Mouse (Mus musculus): Measurements from ENCODE around the gene Syngr4. TPM values are rescaled to one million over a fixed set of nuclear protein-coding genes. Genes with fewer than 3 reads are reported as not detected.

The Syngr4 gene
- polyA plus RNA-seq, 1 experiment from 2014 or later: 0.46 TPM

GRCm38 (mm10) chr7:45921950-45922600 is 25.6 kb upstream of the Syngr4 start:
- Histone ChIP-seq H3K36me3 (ENCODE audit: control insufficient read depth, insufficient read depth, low read length) (no peaks in the 10 kb centered on the region; the same call in 1 of the 2 replicates), H3K9me3 (ENCODE audit: control insufficient read depth, low read length) (no peaks in the 10 kb centered on the region), H3K27me3 (ENCODE audit: control insufficient read depth, insufficient read depth, low read length) (no peaks in the 10 kb centered on the region), H3K4me3 (ENCODE audit: low read depth, low read length) (no peak overlapping the region), H3K4me1 (replicated peaks; ENCODE audit: control insufficient read depth, insufficient read depth) (peaks cover 12% of the 10 kb centered on the region), H3K4me2 (replicated peaks; ENCODE audit: low read depth) (no peak overlapping the region), H3K9ac (ENCODE audit: low read length) (peak overlapping the region; percentile 43), H3K27ac (replicated peaks) (peak overlapping the region; percentile 95)
- DNase-seq (ENCODE audit: low spot score) (no peak), ATAC-seq (ENCODE audit: low FRiP score, low TSS enrichment) (no peak)
- WGBS: 74% methylated on average over 12 of the region's 12 CpGs
- TF ChIP-seq EP300 (optimal IDR thresholded peaks at IDR 0.05) (no peak), CTCF (IDR thresholded peaks at IDR 0.05; ENCODE audit: low read depth) (no peak)

GRCm38 (mm10) chr7:45921242-45921621 is 24.7 kb upstream of the Syngr4 start, which contains the start of gene Emp3:
TSS of gene Emp3 (minus strand) at chr7:45921404.
- ATAC-seq (ENCODE audit: low FRiP score, low TSS enrichment): no peak
- peak within 1 kb of the TSS; percentile 54 for H3K9ac ChIP-seq (ENCODE audit: low read length)
- no peaks in the 10 kb centered on the region for H3K27me3 ChIP-seq (ENCODE audit: control insufficient read depth, insufficient read depth, low read length)
- DNase-seq (ENCODE audit: low spot score): peak; percentile 45
- H3K4me3 ChIP-seq (ENCODE audit: low read depth, low read length): peak within 1 kb of the TSS; percentile 46
- peak within 1 kb of the TSS; percentile 95 for H3K27ac ChIP-seq (replicated peaks)
- no peaks in the 10 kb centered on the region; the same call in 1 of the 2 replicates for H3K36me3 ChIP-seq (ENCODE audit: control insufficient read depth, insufficient read depth, low read length)
- H3K4me2 ChIP-seq (replicated peaks; ENCODE audit: low read depth): peak within 1 kb of the TSS; percentile 62
- peaks cover 12% of the 10 kb centered on the region for H3K4me1 ChIP-seq (replicated peaks; ENCODE audit: control insufficient read depth, insufficient read depth)
- TF ChIP-seq EP300 (optimal IDR thresholded peaks at IDR 0.05): no peak
- TF ChIP-seq CTCF (IDR thresholded peaks at IDR 0.05; ENCODE audit: low read depth): no peak
- no peaks in the 10 kb centered on the region for H3K9me3 ChIP-seq (ENCODE audit: control insufficient read depth, low read length)
- WGBS: 3% methylated on average over 9 of the region's 9 CpGs

GRCm38 (mm10) chr7:45920583-45921241 is 24.2 kb upstream of the Syngr4 start:
- H3K4me3 ChIP-seq (ENCODE audit: low read depth, low read length): peak overlapping the region; percentile 46
- peak overlapping the region; percentile 86 for H3K27ac ChIP-seq (replicated peaks)
- H3K4me1 ChIP-seq (replicated peaks; ENCODE audit: control insufficient read depth, insufficient read depth): peaks cover 12% of the 10 kb centered on the region
- 3% methylated on average over 9 of the region's 9 CpGs for WGBS
- ATAC-seq (ENCODE audit: low FRiP score, low TSS enrichment) (no peak), DNase-seq (ENCODE audit: low spot score) (peak; percentile 54)
- TF ChIP-seq EP300 (optimal IDR thresholded peaks at IDR 0.05): no peak
- no peak for TF ChIP-seq CTCF (IDR thresholded peaks at IDR 0.05; ENCODE audit: low read depth)
- H3K9ac ChIP-seq (ENCODE audit: low read length): peak overlapping the region; percentile 54
- H3K4me2 ChIP-seq (replicated peaks; ENCODE audit: low read depth): peak overlapping the region; percentile 62
- H3K27me3 ChIP-seq (ENCODE audit: control insufficient read depth, insufficient read depth, low read length): no peaks in the 10 kb centered on the region
- H3K9me3 ChIP-seq (ENCODE audit: control insufficient read depth, low read length): no peaks in the 10 kb centered on the region
- H3K36me3 ChIP-seq (ENCODE audit: control insufficient read depth, insufficient read depth, low read length): no peaks in the 10 kb centered on the region; the same call in 1 of the 2 replicates

GRCm38 (mm10) chr7:45919761-45920160 is 23.2 kb upstream of the Syngr4 start:
- Histone ChIP-seq H3K9ac (ENCODE audit: low read length) (peak overlapping the region; percentile 54), H3K4me1 (replicated peaks; ENCODE audit: control insufficient read depth, insufficient read depth) (peaks cover 12% of the 10 kb centered on the region), H3K36me3 (ENCODE audit: control insufficient read depth, insufficient read depth, low read length) (no peaks in the 10 kb centered on the region; the same call in 1 of the 2 replicates), H3K9me3 (ENCODE audit: control insufficient read depth, low read length) (no peaks in the 10 kb centered on the region), H3K27me3 (ENCODE audit: control insufficient read depth, insufficient read depth, low read length) (no peaks in the 10 kb centered on the region), H3K27ac (replicated peaks) (peak overlapping the region; percentile 86; the same call in 1 of the 2 replicates), H3K4me3 (ENCODE audit: low read depth, low read length) (peak overlapping the region; percentile 46), H3K4me2 (replicated peaks; ENCODE audit: low read depth) (peak overlapping the region; percentile 62)
- ATAC-seq (ENCODE audit: low FRiP score, low TSS enrichment): no peak
- 59% methylated on average over 4 of the region's 4 CpGs for WGBS
- TF ChIP-seq EP300 (optimal IDR thresholded peaks at IDR 0.05) (no peak), CTCF (IDR thresholded peaks at IDR 0.05; ENCODE audit: low read depth) (no peak)
- no peak for DNase-seq (ENCODE audit: low spot score)

- Histone ChIP-seq H3K4me2 (replicated peaks; ENCODE audit: low read depth) (peak overlapping the region; percentile 62; the same call in 1 of the 2 replicates), H3K4me3 (ENCODE audit: low read depth, low read length) (no peak overlapping the region), H3K4me1 (replicated peaks; ENCODE audit: control insufficient read depth, insufficient read depth) (peaks cover 12% of the 10 kb centered on the region), H3K27me3 (ENCODE audit: control insufficient read depth, insufficient read depth, low read length) (no peaks in the 10 kb centered on the region), H3K9me3 (ENCODE audit: control insufficient read depth, low read length) (no peaks in the 10 kb centered on the region), H3K27ac (replicated peaks) (no peak overlapping the region), H3K36me3 (ENCODE audit: control insufficient read depth, insufficient read depth, low read length) (no peaks in the 10 kb centered on the region; the same call in 1 of the 2 replicates), H3K9ac (ENCODE audit: low read length) (no peak overlapping the region)
- ATAC-seq (ENCODE audit: low FRiP score, low TSS enrichment) (no peak), DNase-seq (ENCODE audit: low spot score) (no peak)
- 68% methylated on average over 14 of the region's 14 CpGs for WGBS
- TF ChIP-seq CTCF (IDR thresholded peaks at IDR 0.05; ENCODE audit: low read depth) (peak; percentile 65), EP300 (optimal IDR thresholded peaks at IDR 0.05) (no peak)
These were observed 22.7 kb upstream of the Syngr4 start for GRCm38 (mm10) chr7:45919083-45919671.
